Mouse (Mus musculus): ENCODE data around the gene Hsd3b7.
"Not testable (repeated sequence)": the region's sequence is repeated elsewhere in the genome, so short reads cannot be mapped to it uniquely, and the experiment has no call there.

The Hsd3b7 gene

DNA sequence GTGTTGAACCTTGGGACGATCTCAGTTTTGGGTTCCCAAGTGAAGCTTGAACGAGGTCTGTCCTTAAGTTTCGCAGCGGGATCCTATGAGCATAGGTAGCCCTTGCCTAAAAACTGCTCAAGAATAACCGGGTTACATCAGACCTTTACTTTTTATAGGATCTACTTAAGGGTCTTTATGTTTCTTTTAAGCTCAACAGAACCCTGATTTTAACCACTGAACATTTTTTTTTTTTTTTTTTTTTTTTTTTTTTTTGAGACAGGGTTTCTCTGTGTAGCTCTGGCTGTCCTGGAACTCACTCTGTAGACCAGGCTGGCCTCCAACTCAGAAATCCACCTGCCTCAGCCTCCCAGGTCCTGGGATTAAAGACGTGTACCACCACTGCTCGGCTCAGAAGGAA is 24.6 kb upstream of the Hsd3b7 start:
- DNase-seq (ENCODE audit: low spot score in 2 of 2), result not testable (repeated sequence)

DNA sequence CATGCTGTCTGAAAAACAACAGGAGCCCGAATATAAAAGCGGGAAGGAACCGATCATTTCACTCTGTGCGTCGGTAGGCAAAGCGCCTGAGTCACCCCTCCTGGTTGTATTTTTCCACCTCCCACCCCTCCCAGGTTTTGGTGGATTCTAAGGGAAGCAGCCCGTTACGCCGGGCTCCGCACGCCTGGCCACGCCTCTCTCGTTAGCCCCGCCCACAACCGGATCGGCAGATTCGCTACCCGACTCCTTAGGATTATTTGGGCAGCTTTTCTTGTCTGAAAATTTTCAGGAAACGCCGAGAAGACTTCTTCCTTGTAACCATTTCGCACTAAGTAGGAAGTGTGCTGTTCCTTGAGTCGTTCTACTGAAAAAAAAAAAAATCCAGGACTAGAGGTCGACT is 24.0 kb upstream of the Hsd3b7 start, which contains the start of gene Setd1a:
TSS of gene Setd1a (plus strand) at position 245 of the 400 bp plus-strand sequence.
- peak; percentile 66 to 88 for DNase-seq (ENCODE audit: low spot score in 2 of 2)

DNA sequence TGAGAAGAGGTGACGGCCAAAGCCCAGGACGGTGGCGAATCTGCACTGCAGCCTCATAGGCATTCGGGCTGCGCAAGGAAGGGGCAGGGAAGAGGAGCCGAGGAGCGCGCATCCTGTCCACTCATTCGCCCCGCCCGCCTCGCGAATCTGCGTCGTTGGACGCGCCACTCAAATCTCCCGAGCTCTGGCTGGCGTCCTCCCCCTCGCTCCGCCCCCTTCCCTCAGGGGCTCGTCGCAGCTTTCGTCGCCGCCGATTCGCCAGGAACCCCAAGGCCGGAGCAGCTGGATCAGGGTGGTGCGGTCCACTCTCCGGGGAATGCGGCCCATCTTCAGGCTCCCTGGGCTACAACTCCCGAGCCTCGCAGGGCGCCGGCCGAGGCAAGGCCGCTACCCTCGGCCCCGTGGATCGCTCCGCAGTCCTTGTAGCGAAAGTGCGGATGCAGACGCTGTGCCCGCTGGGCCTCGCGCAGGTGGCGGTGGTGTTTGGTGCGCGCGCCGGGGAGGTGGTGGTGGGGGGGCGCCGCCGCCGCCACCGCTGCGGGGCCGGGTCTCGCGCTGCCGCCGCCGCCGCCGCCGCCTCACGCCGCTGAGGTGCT is 23.4 kb upstream of the Hsd3b7 start:
- DNase-seq (ENCODE audit: low spot score in 2 of 2), result peak; percentile 91 to 96

DNA sequence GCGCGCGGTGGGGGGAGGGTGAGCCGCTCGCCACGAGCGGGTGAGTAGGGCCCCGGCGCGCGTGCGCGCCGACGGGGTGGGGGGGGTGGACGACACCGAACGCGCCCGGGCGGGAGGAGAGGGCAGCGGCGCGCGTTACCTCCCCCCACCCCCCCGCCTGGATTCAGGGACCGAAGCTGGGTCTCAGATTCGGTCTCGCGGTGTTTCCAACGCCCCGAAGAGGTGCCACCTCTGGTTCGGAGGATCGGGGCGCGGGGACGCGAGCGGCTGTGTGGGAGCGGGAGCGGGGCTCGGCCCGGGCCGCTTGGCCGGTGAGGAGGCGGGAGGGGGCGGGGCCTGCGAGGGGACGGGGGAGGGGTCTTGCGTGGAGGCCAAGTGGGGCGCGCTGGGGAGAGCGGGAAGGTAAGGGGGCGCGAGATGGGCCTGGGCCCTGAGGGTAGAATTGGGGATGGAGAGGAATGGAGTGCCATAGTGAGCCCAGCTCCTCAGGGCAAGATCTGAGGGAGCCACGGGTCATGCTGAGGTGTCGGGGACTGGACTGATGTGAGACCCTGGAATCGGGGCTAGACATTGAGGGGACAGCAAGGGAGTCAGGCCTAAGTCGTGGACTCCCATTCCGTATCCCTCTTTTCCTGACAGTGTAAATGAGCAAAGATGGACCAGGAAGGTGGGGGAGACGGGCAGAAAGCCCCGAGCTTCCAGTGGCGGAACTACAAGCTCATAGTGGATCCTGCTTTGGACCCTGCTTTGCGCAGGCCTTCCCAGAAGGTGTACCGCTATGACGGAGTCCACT is 22.7 kb upstream of the Hsd3b7 start:
- DNase-seq (ENCODE audit: low spot score in 2 of 2), result peak in 1 of 2 experiments; percentile 65

DNA sequence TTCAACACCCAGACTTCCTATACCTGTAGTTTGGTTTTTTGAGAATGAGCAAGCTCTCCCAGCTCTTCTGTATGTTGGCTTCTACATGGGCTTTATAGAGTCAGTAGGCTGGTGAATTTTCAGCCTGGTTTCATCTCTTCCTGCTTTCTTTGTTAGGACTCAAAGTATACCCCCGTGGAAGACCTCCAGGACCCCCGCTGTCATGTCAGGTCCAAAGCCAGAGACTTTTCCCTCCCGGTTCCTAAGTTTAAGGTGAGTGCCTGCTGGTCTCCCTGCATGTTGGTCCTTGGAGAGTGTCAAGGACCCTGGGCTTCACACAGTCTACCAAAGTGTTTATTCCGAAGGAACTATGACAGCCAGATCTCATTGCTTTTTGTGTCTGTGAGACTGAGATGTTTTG is 22.1 kb upstream of the Hsd3b7 start:
- DNase-seq (ENCODE audit: low spot score in 2 of 2), result no peak

DNA sequence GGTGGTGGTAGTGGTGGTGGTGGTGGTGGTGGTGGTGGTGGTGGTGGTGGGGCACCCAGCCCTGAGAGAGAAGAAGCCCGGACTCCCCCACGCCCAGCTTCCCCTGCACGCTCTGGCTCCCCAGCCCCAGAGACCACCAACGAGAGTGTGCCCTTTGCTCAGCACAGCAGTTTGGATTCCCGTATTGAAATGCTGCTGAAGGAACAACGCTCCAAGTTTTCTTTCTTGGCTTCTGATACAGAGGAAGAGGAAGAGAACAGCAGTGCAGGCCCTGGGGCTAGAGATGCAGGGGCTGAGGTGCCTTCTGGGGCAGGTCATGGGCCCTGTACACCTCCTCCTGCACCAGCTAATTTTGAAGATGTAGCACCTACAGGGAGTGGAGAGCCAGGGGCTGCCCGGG is 15.1 kb upstream of the Hsd3b7 start, which contains the start of gene Gm49388:
TSS of gene Gm49388 (plus strand) at position 301 of the 400 bp plus-strand sequence.
- no peak for DNase-seq (ENCODE audit: low spot score in 2 of 2)

DNA sequence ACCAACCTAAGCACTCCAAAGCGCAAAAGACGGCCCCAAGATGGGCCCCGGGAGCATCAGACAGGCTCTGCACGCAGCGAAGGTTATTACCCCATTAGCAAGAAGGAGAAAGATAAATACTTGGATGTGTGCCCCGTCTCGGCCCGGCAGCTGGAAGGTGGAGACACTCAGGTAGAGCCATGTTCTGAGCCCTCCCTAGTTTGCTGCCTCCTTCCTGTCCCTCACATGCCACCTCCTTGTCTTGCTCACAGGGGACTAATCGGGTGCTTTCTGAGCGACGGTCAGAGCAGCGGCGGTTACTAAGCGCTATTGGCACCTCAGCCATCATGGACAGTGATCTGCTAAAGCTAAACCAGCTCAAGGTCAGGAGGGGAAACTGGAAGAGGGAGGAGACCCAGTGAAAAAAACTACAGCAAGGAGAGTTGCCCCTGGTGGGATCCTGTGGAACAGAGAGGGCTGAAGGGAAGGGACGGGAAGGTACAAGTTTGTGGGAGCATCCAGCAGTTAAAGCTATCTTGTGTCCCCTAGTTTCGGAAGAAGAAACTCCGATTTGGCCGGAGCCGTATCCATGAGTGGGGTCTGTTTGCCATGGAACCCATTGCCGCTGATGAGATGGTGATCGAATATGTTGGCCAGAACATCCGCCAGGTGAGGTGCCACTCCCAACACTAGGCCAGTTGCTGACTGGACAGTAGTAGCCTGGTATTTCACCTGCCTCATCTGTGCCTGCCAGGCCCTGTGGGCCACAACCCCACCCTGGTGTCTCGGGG is 3.1 kb upstream of the Hsd3b7 start:
- DNase-seq (ENCODE audit: low spot score in 2 of 2), result no peak

DNA sequence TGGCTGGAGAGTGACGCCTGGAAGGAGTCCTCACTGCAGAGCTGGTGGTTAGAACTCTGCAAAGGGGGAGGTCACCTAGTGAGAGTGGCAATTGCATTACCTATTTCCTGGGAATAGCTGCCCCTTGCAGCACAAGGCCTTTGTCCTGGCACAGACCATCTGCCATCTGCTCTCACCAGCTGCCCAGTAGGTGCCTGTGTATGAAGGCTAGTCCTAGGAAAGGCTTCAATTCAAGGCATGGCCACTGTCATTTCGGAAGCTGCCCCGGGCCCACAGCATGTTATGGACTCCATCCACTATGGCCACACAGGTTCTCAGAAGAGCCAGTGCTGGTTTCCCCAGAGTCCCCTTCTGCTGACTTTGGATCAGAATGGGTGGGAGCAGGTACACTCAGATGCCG is 1.8 kb upstream of the Hsd3b7 start:
- DNase-seq (ENCODE audit: low spot score in 2 of 2), result peak in 1 of 2 experiments; percentile 33

DNA sequence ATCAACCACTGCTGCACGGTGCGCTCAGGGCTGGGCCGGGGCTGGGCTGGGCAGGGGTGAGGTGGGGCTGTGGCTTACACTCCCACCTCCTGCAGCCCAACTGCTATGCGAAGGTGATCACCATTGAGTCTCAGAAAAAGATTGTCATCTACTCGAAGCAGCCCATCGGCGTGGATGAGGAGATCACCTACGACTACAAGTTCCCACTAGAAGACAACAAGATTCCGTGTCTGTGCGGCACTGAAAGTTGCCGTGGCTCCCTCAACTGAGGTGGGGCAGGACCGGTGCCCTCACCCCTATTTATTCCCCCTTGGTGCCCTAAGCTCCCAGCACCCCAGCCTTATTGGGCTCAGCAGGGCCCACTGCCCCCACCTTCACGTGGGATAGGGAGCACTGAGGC is 1.2 kb upstream of the Hsd3b7 start:
- no peak for DNase-seq (ENCODE audit: low spot score in 2 of 2)

DNA sequence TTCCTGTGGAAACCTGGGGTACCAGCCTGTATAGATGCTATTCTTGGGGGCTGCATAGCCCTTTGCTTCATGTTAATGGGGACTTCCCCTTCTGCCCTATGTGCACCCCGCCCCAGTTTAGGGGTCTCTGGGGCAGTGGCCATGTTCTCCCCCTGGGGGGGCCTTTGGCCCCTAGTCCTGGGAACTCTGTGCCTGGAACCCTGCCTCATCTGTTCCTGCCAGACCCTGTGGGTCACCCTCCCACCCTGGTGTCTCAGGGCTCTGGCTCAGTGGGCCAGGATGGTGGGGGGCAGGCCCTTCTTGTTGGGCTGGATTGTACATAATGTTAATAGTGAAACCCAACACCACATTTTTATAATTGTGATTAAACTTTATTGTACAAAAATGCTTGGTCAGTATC is 666 bp upstream of the Hsd3b7 start:
- no peak for DNase-seq (ENCODE audit: low spot score in 2 of 2)

DNA sequence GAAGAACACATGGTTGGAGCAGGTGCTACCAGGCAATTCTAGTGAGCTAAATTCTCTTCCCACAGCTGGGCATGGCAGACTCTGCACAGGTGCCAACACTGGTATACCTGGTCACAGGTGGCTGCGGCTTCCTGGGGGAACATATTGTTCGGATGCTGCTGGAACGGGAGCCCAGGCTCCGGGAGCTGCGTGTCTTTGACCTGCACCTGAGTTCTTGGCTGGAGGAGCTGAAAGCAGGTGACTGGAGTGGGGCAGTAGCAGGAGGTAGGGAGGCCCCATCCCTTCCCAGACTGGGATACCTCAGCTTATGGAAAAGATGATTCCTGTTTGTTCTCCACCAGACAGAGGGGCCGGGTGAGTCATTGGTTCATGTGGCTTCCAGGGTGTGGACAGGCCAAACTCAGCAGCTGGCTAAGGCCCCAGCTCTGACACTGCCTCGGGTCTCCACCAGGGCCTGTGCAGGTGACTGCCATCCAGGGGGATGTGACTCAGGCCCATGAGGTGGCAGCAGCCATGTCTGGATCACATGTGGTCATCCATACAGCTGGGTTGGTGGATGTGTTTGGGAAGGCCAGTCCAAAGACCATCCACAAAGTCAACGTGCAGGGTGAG is 712 bp downstream of the Hsd3b7 start:
- no peak for DNase-seq (ENCODE audit: low spot score in 2 of 2)

DNA sequence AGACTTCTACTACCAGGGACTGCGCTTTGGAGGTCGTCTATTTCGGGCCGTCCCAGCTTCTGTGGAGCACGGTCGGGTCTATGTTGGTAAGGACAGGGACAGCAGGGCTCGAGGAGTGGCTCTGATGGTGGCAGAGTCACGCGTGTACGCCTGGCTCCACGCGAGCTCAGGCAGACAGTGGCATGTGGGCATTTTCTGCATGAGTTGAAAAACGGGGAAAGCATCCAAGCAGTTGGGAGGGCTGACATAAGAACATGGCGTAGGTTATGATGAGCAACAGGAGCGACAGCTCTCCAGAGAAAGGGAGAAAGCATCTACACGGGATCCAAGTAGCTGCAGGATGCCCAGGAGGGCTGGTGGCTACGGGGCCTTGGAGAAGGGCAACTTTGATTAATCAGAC is 1.9 kb downstream of the Hsd3b7 start:
- no peak for DNase-seq (ENCODE audit: low spot score in 2 of 2)

DNA sequence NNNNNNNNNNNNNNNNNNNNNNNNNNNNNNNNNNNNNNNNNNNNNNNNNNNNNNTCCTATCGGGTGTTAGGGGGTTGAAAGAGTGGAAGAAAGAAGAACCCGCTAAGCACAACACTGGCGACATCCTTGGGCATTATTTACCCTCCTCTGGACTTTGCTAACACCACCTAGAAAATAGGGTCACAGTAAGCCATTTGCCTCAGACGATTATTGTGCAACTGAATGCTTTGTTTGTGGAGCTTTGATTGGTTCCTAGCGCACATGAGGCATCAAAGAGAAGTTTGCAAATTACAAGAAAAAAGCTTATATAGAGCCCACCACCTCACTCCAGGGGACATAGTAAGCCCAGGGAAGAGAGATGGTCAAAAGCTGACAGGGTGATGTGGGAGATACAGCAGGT is 8.4 kb downstream of the Hsd3b7 start:
- no peak for DNase-seq (ENCODE audit: low spot score in 2 of 2)

DNA sequence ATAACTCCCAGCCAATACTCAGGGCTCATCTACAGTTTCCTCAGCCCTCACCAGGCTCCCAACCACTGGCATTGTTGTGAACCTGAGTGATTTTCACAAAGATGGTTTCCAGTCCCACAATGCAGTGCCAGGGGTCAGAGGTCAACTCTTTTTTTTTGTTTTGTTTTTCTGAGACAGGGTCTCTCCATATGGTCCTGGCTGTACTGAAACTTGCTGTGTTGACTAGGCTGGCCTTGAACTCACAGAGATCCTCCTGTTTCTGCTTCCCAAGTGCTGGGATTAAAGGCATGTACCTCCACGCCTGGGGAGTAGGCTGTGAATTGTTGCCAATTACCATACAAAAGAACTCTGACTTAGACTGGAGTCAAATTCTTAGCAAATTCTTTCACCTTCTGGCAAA is 9.4 kb downstream of the Hsd3b7 start:
- DNase-seq (ENCODE audit: low spot score in 2 of 2), result no peak

DNA sequence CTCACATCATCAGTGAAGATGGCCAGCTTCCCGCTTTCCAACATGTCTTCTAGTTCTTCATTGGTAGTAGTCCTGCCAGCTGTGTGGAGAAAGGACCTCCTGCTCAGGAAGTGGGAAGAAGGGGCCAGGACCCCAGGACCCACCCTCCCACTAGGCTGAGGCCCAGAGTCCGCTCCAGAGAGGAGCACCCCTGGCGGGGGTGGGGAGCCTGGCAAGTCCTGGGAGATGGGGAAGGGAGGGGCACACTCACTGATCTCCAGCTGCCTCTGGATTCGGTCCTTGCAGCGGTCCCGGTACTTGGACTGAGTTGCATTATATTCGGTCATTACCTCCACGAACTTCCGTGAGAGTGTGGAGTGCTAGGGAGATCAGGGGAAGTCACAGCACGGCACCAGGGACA is 10.2 kb downstream of the Hsd3b7 start:
- no peak for DNase-seq (ENCODE audit: low spot score in 2 of 2)

DNA sequence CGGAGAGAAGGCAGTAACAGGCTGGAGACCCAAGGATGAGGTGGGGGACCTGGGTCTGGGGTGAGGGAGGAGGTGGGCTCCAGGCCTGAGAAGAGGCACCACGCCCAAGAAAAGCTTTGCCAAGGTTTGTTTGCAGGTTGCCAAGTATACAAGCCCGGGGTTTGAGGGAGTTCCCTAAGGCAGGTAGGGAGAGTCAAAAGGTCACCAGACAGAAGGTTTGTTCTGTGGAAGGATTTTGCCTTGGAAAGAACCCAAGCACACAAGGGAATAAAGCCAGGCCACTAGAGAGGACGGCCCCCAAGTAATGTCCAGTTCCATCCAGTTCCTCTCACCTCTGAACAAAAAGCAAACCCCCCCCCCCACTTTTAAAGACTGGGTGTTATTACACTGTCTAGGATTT is 10.8 kb downstream of the Hsd3b7 start:
- no peak for DNase-seq (ENCODE audit: low spot score in 2 of 2)

DNA sequence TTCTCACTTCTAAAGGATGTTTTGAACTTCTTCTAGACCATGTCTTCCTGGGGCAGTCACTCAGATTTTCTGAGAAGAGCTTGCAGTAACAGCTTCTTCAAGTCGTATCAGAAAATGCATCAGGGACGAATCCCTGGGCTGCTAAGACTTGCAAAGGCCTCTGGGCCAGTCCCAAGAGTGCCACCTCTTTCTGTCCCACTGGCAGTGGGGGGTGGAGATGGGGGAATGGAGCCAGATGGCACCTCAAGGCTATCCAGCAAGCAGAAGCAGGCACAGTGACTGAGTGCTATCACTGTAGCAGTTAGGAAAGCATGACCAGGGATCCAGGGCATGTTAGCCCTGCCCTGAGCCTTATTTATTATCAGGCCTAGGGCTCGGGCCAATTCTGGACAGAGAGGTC is 11.9 kb downstream of the Hsd3b7 start:
- no peak for DNase-seq (ENCODE audit: low spot score in 2 of 2)

DNA sequence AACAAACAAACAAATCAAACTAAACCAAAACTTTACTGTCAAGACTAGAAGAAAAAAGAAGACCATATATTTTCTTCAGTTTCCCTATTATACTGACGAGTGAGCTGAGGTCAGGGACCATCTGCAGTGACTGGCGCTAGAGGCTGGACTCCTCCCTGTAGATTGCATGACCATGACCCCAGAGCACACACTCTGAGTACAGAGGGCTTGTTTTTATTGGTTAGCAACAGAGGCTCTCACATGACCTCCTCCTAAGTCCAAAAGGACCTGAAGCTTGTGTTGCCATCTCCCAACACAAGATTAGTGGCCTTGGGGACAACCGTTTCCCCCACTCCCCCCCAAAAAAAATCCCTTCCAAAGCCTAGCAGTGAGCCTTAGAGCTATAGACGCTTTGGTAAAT is 13.4 kb downstream of the Hsd3b7 start:
- no peak for DNase-seq (ENCODE audit: low spot score in 2 of 2)

DNA sequence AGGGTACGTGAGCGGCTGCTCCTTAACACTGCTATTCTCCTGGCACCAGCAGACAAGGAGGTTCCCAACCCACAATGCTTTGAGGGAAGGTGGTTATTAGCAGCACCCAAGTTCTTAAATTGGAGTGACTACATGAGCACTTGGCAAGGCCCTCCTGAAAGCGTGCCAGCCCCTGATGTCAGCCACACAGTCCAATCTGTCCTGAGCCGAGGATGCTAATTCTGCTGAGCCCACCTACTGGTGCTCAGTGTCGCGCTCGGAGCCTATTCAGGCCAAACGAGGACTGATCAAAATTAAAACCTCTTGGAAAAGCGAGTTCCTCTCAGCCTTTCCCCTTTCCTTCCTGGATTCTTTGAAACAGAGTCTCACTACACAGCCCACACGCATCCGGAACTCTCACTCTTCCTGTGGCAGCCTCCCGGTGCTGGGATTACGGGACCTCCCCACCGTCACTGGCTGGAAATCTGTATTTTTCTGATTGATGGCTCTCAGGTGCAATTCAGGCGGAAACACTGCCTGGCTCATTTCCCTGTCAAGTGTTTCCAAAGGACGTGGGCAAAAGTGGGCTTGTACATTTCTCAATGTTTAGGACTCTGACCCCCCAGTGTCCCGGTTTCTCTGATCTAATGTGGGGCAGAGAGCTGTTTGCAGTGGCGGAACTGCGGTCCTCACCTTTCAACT is 14.0 kb downstream of the Hsd3b7 start:
- peak in 1 of 2 experiments; percentile 56 for DNase-seq (ENCODE audit: low spot score in 2 of 2)

DNA sequence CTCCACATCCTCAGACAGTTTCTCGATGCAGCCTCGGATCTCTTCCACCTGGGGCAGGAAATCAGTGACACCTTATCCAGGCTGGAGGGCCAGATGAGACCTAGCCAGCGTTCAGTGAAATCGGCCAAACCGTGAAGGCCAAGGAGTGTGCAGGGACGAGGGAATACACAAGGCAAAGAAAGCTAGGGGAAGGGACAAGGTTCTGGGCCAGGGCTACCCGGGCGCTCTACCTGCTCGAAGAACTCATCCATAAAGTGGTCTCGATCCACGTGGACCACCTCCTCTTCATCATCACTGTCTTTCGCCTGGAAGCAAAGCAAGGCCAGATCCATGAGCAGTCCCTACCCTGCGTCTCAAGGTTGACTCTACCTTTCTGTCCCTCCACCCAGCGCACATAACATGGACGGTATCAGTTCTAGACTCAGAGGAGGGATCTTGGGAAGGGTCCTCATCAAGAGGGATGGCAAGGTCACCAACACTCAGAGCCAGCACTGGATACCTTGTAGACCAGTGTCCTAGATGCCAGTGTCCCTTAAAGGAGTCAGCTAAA is 14.8 kb downstream of the Hsd3b7 start:
- DNase-seq (ENCODE audit: low spot score in 2 of 2), result no peak
